Mouse (Mus musculus): ENCODE data around the gene Ksr2.

DNA sequence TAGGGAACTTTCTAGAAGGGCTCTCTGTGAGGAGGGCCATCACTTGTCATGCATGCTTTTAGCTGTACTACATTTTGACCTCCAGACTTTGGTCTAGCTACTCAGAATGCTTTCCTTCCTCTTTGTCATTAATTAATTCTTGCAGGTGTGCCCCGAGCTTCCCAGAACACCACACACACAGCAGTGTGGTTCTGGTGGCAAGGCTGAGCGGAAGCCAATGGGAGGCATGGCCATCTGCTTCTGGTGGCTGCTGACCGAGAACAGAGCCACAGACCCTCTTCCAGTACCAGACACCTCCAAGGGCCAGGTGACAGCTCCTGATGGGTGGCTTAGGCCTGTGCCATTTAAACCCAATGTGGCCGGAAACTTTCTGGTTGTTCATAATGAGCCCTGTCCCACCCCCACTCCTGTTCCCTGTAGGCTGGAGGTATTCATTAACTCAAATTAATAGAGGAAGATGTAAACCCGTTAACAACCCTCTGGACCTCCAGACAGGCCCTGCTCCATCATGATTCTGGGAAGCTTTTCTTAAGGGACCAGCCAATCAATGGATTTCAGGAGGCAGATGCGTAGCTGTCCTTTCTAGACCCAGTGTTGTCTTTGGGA, 155.5 kb downstream of the Ksr2 start:
- TF ChIP-seq CTCF (IDR thresholded peaks at IDR 0.05; ENCODE audit: extremely low read depth, insufficient read length, insufficient replicate concordance, low read depth, low read length) (no peak), POLR2A (IDR thresholded peaks at IDR 0.05; ENCODE audit: low read depth, low read length) (no peak)

Data from small intestine, adult 2 months (tissue).